Mouse (Mus musculus): Measurements from ENCODE around the gene Uvssa.

The Uvssa gene

GRCm38 (mm10) chr5:33372331-33373038 lies 5.9 kb upstream of the Uvssa start:
- DNase-seq (ENCODE audit: low spot score in 2 of 2) = peak; percentile 19 to 30

- DNase-seq (ENCODE audit: low spot score in 2 of 2) = peak in 1 of 2 experiments; percentile 15
Measured at GRCm38 (mm10) chr5:33377176-33377575, 1.2 kb upstream of the Uvssa start.

- peak; percentile 41 to 53 for DNase-seq (ENCODE audit: low spot score in 2 of 2)
Measured at GRCm38 (mm10) chr5:33377801-33378301, 498 bp upstream of the Uvssa start.

GRCm38 (mm10) chr5:33387550-33387949 lies 9.2 kb downstream of the Uvssa start:
- no peak for DNase-seq (ENCODE audit: low spot score in 2 of 2)

- DNase-seq (ENCODE audit: low spot score in 2 of 2) = peak; percentile 53 to 57
Measured at GRCm38 (mm10) chr5:33393803-33394202, 15.5 kb downstream of the Uvssa start.

- no peak for DNase-seq (ENCODE audit: low spot score in 2 of 2)
Measured at GRCm38 (mm10) chr5:33395693-33396092, 17.3 kb downstream of the Uvssa start.

- no peak for DNase-seq (ENCODE audit: low spot score in 2 of 2)
Measured at GRCm38 (mm10) chr5:33396828-33397227, 18.5 kb downstream of the Uvssa start.

- no peak for DNase-seq (ENCODE audit: low spot score in 2 of 2)
Measured at GRCm38 (mm10) chr5:33400819-33401218, 22.5 kb downstream of the Uvssa start.

- DNase-seq (ENCODE audit: low spot score in 2 of 2) = no peak
Measured at GRCm38 (mm10) chr5:33420313-33420712, 42.0 kb downstream of the Uvssa start.

- DNase-seq (ENCODE audit: low spot score in 2 of 2) = no peak
Measured at GRCm38 (mm10) chr5:33427461-33427860, 49.1 kb downstream of the Uvssa start.

GRCm38 (mm10) chr5:33430106-33430505 lies 51.8 kb downstream of the Uvssa start:
- DNase-seq (ENCODE audit: low spot score in 2 of 2) = no peak

- DNase-seq (ENCODE audit: low spot score in 2 of 2) = no peak
Measured at GRCm38 (mm10) chr5:33430511-33431172, 52.3 kb downstream of the Uvssa start.

- no peak for DNase-seq (ENCODE audit: low spot score in 2 of 2)
Measured at GRCm38 (mm10) chr5:33431173-33432005, 53.0 kb downstream of the Uvssa start.

GRCm38 (mm10) chr5:33432057-33432935 lies 53.9 kb downstream of the Uvssa start:
- no peak for DNase-seq (ENCODE audit: low spot score in 2 of 2)

- no peak for DNase-seq (ENCODE audit: low spot score in 2 of 2)
Measured at GRCm38 (mm10) chr5:33433201-33434138, 55.1 kb downstream of the Uvssa start, which contains the start of gene Nkx1-1. TSS of gene Nkx1-1 (minus strand) at chr5:33433976.

GRCm38 (mm10) chr5:33434141-33434780 lies 55.9 kb downstream of the Uvssa start:
- no peak for DNase-seq (ENCODE audit: low spot score in 2 of 2)

- DNase-seq (ENCODE audit: low spot score in 2 of 2) = no peak
Measured at GRCm38 (mm10) chr5:33435151-33435550, 56.8 kb downstream of the Uvssa start.

GRCm38 (mm10) chr5:33435941-33436340 lies 57.6 kb downstream of the Uvssa start:
- no peak for DNase-seq (ENCODE audit: low spot score in 2 of 2)

- peak; percentile 65 to 68 for DNase-seq (ENCODE audit: low spot score in 2 of 2)
Measured at GRCm38 (mm10) chr5:33438214-33438613, 59.9 kb downstream of the Uvssa start.
